Mouse (Mus musculus) thymus, adult 2 months (tissue): Measurements from ENCODE around the gene Gpr1.

ENCODE experiments used
- CTCF ChIP-seq: fragments of 200-500 bp; IDR thresholded peaks from 2 replicates; pipeline ENCODE4 v1.5.1; 2012; ENCODE audit warnings: mild to moderate bottlenecking, control low read depth, low read length, moderate library complexity, borderline replicate concordance; ENCODE audit not compliant: control insufficient read depth, poor library complexity, insufficient read depth; ENCODE audit errors: extremely low read depth
- POLR2A ChIP-seq: fragments of 200-500 bp; IDR thresholded peaks from 2 replicates; pipeline ENCODE4 v1.6.1; 2012; ENCODE audit warnings: mild to moderate bottlenecking, low read length, control low read depth, moderate library complexity; ENCODE audit not compliant: control insufficient read depth, poor library complexity, insufficient read depth; ENCODE audit errors: extremely low read depth

GRCm38 (mm10) chr1:63192306-63193065, 21.9 kb downstream of the Gpr1 start:
- TF ChIP-seq CTCF, result no peak
- no peak for TF ChIP-seq POLR2A
